Mouse (Mus musculus) forebrain, postnatal 0 days (tissue): ENCODE data around the gene Atf7. TPM values are rescaled to one million over a fixed set of nuclear protein-coding genes. Genes with fewer than 3 reads are reported as not detected.

Experiments used
- ATAC-seq: fragments of 200-750 bp; cut with Nextera tagmentation; 2 replicates; pipeline ENCODE4 v1.8.0; 2017; ENCODE audit warnings: mild to moderate bottlenecking, moderate library complexity
- DNase-seq: peaks from one replicate; pipeline ENCODE4 v3.0.0-alpha.2; 2015
- H3K27ac ChIP-seq: fragments of 300-500 bp; sonication (generic); 2 replicates; pipeline ENCODE4 v1.5.1; 2014; ENCODE audit warnings: low read depth, mild to moderate bottlenecking, antibody characterized with exemption, low read length, moderate library complexity, mixed read lengths
- H3K27me3 ChIP-seq: fragments of 300-500 bp; sonication (generic); 2 replicates; pipeline ENCODE4 v1.6.1; 2014; ENCODE audit warnings: mild to moderate bottlenecking, low read length, mixed read lengths; ENCODE audit not compliant: insufficient read depth
- H3K36me3 ChIP-seq: fragments of 300-500 bp; sonication (generic); 2 replicates; pipeline ENCODE4 v1.6.1; 2014; ENCODE audit warnings: mild to moderate bottlenecking, moderate library complexity; ENCODE audit not compliant: insufficient read depth
- H3K4me1 ChIP-seq: fragments of 300-500 bp; sonication (generic); 2 replicates; pipeline ENCODE4 v1.6.1; 2014; ENCODE audit warnings: antibody characterized with exemption; ENCODE audit not compliant: insufficient read depth
- H3K4me2 ChIP-seq: fragments of 300-500 bp; sonication (generic); 2 replicates; pipeline ENCODE4 v1.6.1; 2014; ENCODE audit warnings: low read depth, mild to moderate bottlenecking, moderate library complexity
- H3K4me3 ChIP-seq: fragments of 300-500 bp; sonication (generic); 2 replicates; pipeline ENCODE4 v1.5.1; 2014; ENCODE audit warnings: low read depth, low read length, mixed read lengths
- H3K9ac ChIP-seq: fragments of 300-500 bp; sonication (generic); 2 replicates; pipeline ENCODE4 v1.6.1; 2014; ENCODE audit warnings: mild to moderate bottlenecking
- H3K9me3 ChIP-seq: fragments of 300-500 bp; sonication (generic); 2 replicates; pipeline ENCODE4 v1.6.1; 2016; ENCODE audit warnings: low read length
- CTCF ChIP-seq: sonication (generic); IDR thresholded peaks from 2 replicates; pipeline ENCODE4 v1.5.1; 2016; ENCODE audit warnings: antibody characterized with exemption, control low read depth, low read depth
- WGBS: fragments of 180-500 bp; shearing (Covaris S2); extraction: QIAGEN DNeasy Blood & Tissue Kit; methylation state at CpG from one replicate; pipeline ENCODE4 v1.1.7; 2014; 5-methylcytosine and 5-hydroxymethylcytosine counted together
- polyA plus RNA-seq: library from polyadenylated mRNA; unstranded; fragments of >200 nt; fragmentation: Nextera tagmentation; extraction: Ambion mirVana; gene quantifications from 2 replicates; pipeline ENCODE4 v1.2.1, GENCODE M21; 2015
- total RNA-seq: library from RNA; depleted of rRNA; stranded (reverse); fragments of >200 nt; gene quantifications from 2 replicates; pipeline ENCODE4 v1.2.3, GENCODE M21; 2014

Gene Atf7
- total and polyA plus RNA-seq, 2 experiments from 2014 or later = 9.9 to 10.2 TPM

DNA sequence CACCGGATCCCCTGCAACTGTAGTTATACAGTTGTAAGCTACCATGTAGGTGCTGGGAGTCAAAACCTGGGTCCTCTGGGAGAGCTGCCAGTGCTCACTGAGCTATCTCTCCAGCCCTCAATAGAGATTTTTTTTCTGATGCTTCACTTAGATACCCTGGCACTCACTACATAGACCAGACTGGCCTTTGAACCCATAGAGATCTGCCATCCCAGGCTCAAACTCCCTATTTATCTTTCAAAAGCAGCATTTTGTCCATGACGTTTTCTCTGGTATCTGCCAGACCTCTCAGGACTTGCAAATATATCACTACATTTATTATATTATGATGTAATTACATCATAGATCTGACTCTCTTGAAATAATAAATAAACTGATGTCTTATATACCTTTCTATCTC, 46.9 kb downstream of the Atf7 start:
- ATAC-seq (no peak), DNase-seq (no peak)
- H3K9me3 ChIP-seq = no peaks in the 10 kb centered on the region
- H3K9ac ChIP-seq = no peak overlapping the region
- H3K27ac ChIP-seq = no peak overlapping the region
- no peak overlapping the region for H3K4me3 ChIP-seq
- H3K4me2 ChIP-seq = no peak overlapping the region
- H3K36me3 ChIP-seq = no peaks in the 10 kb centered on the region; the same call in 1 of the 2 replicates
- H3K27me3 ChIP-seq = no peaks in the 10 kb centered on the region
- no peak for TF ChIP-seq CTCF
- 0 out of 2 replicates have a peak, but pooled peaks cover under 1% of the 10 kb centered on the region for H3K4me1 ChIP-seq
- 88% methylated on average over 2 of the region's 2 CpGs for WGBS

DNA sequence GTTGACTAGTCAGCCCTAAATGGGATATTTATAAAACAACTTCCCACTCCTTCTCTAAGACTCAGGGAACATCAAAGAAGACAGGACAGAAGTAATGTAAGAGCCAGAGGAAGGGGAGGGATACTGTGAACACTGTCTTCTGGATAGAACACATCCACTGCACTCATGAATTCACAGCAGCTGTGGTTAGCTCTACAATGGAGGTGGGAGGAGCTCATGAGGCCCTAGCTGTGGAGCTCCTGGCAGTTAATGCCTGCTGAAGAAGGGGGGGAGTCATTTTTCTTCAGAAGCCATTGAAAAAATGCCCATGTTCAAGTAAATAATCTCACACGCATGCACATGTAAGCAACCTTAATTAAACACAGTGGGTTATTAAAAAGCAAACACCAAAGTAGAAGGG, 48.3 kb downstream of the Atf7 start:
- Histone ChIP-seq H3K27ac (0 out of 2 replicates have a peak overlapping the region, but pooled peaks have one; percentile 17), H3K36me3 (no peaks in the 10 kb centered on the region; the same call in 1 of the 2 replicates), H3K4me3 (no peak overlapping the region), H3K9ac (no peak overlapping the region), H3K27me3 (no peaks in the 10 kb centered on the region), H3K4me1 (no peaks in the 10 kb centered on the region), H3K4me2 (no peak overlapping the region), H3K9me3 (no peaks in the 10 kb centered on the region)
- ATAC-seq = no peak
- DNase-seq = no peak
- 19% methylated on average over 1 of the region's 1 CpGs for WGBS
- TF ChIP-seq CTCF = no peak

DNA sequence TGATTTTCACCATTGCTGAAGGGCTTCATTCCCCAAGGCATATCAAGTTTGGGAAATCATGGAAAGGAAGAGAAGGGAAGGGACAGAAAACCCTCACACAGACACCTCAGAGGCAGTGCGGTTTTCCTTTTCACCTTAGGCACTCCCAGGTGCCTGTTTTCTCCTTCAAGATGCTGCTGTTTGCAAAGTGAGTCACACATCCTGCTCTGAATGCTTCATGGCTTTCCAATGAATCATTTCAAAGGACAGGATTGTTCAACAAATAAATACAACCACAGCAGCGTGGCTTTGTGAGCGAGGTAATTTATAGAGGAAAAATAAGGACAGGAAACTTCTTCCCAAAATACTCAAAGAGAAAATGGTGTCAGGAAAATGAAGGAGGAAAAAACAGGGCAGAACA, 53.2 kb downstream of the Atf7 start:
- Histone ChIP-seq H3K27me3 (no peaks in the 10 kb centered on the region), H3K9me3 (no peaks in the 10 kb centered on the region), H3K4me1 (no peaks in the 10 kb centered on the region), H3K9ac (no peak overlapping the region), H3K27ac (peak overlapping the region; percentile 35; the same call in 1 of the 2 replicates), H3K4me3 (no peak overlapping the region), H3K4me2 (no peak overlapping the region), H3K36me3 (0 out of 2 replicates have a peak, but pooled peaks cover 3% of the 10 kb centered on the region)
- 79% methylated on average over 3 of the region's 3 CpGs for WGBS
- DNase-seq (no peak), ATAC-seq (no peak)
- TF ChIP-seq CTCF = no peak

DNA sequence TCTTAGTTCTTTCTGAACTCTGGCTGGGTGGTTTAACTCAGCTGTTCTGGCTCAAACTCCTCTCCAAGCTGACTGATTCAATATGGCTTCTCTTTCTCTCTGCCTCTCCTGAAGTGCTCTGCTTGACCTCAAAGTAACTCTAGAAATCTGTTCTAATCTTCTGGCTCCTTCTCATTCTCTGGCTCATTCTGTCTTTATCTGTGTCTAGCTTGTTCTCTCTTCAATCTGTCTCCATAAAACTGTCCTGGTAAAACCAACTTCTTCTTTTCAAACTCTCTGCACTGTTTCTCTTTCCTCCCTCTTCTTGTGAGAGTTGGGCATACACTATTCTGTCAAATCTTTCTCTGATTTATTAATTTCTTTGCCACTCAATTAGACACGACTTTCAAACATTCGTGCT, 57.4 kb downstream of the Atf7 start:
- H3K36me3 ChIP-seq = 0 out of 2 replicates have a peak, but pooled peaks cover 3% of the 10 kb centered on the region
- H3K4me2 ChIP-seq = no peak overlapping the region
- no peaks in the 10 kb centered on the region for H3K27me3 ChIP-seq
- no peak for TF ChIP-seq CTCF
- no peak overlapping the region for H3K27ac ChIP-seq
- no peaks in the 10 kb centered on the region for H3K4me1 ChIP-seq
- WGBS = 88% methylated on average over 2 of the region's 2 CpGs
- no peak overlapping the region for H3K4me3 ChIP-seq
- H3K9me3 ChIP-seq = no peaks in the 10 kb centered on the region
- no peak for DNase-seq
- no peak overlapping the region for H3K9ac ChIP-seq
- no peak for ATAC-seq

DNA sequence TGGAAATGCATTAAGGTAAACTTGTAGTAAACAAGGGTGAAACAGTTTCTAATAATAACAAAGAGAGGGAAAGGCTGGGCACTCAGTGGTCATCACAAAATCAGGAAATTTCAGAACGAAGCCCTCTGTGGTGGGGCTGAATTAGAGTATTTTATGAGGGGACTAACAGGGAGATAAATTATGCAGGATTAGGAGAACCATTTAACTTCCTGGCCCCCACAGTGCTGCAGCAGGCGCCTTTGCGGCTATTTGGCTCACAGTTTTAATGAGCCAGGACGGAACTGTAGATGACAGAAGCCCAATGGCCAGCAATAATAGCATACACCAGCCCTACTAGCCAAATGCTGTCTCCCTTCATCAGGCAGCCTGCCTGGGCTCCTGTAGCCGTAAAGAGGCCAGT, 61.6 kb downstream of the Atf7 start:
- peak overlapping the region; percentile 21; the same call in 1 of the 2 replicates for H3K27ac ChIP-seq
- 53% methylated on average over 5 of the region's 5 CpGs for WGBS

DNA sequence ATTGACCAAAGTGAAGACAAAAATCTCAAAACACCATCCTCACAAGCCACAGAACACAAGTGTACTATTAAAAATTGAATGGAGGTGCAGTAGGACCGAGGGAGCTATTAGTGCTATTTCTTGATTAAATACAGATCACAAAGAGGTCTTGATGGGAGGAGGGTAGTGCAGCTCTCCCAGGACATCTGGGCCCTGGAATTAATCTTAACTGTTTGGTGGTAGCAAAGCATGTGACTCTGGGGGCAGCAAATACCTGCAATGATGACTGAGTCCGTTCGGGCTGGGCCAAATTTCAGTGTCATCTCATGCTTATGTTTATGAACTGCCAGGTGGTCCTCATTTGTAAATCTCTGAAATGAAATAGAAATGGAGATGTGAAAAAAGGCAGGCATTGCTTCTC, 62.2 kb downstream of the Atf7 start:
- no peak for TF ChIP-seq CTCF
- H3K9me3 ChIP-seq = no peaks in the 10 kb centered on the region
- DNase-seq (no peak), ATAC-seq (no peak)
- no peak overlapping the region for H3K27ac ChIP-seq
- 80% methylated on average over 3 of the region's 3 CpGs for WGBS
- no peak overlapping the region for H3K9ac ChIP-seq
- no peaks in the 10 kb centered on the region for H3K27me3 ChIP-seq
- no peak overlapping the region for H3K4me3 ChIP-seq
- H3K36me3 ChIP-seq = 0 out of 2 replicates have a peak, but pooled peaks cover 3% of the 10 kb centered on the region
- H3K4me1 ChIP-seq = no peaks in the 10 kb centered on the region
- H3K4me2 ChIP-seq = no peak overlapping the region

More for the DNA sequence above, 61.6 kb downstream of the Atf7 start:
- H3K4me2 ChIP-seq = no peak overlapping the region
- no peaks in the 10 kb centered on the region for H3K4me1 ChIP-seq
- no peaks in the 10 kb centered on the region for H3K9me3 ChIP-seq
- H3K36me3 ChIP-seq = 0 out of 2 replicates have a peak, but pooled peaks cover 3% of the 10 kb centered on the region
- H3K4me3 ChIP-seq = no peak overlapping the region
- no peak overlapping the region for H3K9ac ChIP-seq
- DNase-seq (no peak), ATAC-seq (0 out of 2 replicates have a peak, but pooled peaks have one; percentile 14)
- H3K27me3 ChIP-seq = no peaks in the 10 kb centered on the region
- TF ChIP-seq CTCF = no peak

DNA sequence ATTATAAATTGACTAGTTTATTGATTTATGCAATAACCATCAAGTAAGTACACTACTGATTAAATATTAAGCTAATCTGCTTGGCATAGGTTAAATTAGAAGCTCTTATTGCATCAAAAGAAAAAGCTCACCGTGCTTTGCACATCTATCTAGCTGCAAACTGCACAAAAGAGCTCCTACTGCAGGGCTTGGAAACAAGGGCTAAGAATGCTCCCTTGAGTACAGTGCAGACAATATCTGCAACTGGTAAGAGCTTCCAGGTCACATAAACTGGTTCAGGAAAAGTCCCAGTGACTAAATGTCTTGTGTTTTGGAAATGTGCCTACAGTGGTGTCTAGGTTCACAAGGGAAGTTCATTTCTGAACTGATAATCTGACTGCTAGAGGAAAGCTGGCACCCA, 62.8 kb downstream of the Atf7 start:
- DNase-seq (no peak), ATAC-seq (no peak)
- Histone ChIP-seq H3K4me1 (no peaks in the 10 kb centered on the region), H3K36me3 (0 out of 2 replicates have a peak, but pooled peaks cover 3% of the 10 kb centered on the region), H3K9me3 (no peaks in the 10 kb centered on the region), H3K4me3 (no peak overlapping the region), H3K27me3 (no peaks in the 10 kb centered on the region), H3K9ac (no peak overlapping the region), H3K27ac (no peak overlapping the region), H3K4me2 (no peak overlapping the region)
- 88% methylated on average over 1 of the region's 1 CpGs for WGBS
- no peak for TF ChIP-seq CTCF
